Mouse (Mus musculus) MEL (cell line): ENCODE results near the gene Fbp2.

Experiments used
- CTCF ChIP-seq, 3 experiments: IDR thresholded peaks in 2 of 3; conservative IDR thresholded peaks in 1 of 3; 2 replicates each; pipeline ENCODE4 v1.5.1; 2011 to 2012; ENCODE audit warnings: low read length in 3 of 3, low read depth in 2 of 3, mild to moderate bottlenecking in 2 of 3, improper control_type of control experiment in 1 of 3, inconsistent platforms in 1 of 3, mixed read lengths in 1 of 3, moderate library complexity in 1 of 3; ENCODE audit not compliant: control insufficient read depth in 1 of 3, insufficient read depth in 1 of 3, poor library complexity in 1 of 3, severe bottlenecking in 1 of 3
- EP300 ChIP-seq, 2 experiments: IDR thresholded peaks; 2 replicates each; pipeline ENCODE4 v1.6.1; 2011; ENCODE audit warnings: improper control_type of control experiment in 2 of 2, low read length in 2 of 2, low read depth in 1 of 2, mild to moderate bottlenecking in 1 of 2
- HCFC1 ChIP-seq: IDR thresholded peaks from 2 replicates; pipeline ENCODE4 v1.6.1; 2012; ENCODE audit warnings: low read depth, mild to moderate bottlenecking, inconsistent platforms, low read length, improper control_type of control experiment, moderate library complexity
- KAT2A ChIP-seq: conservative IDR thresholded peaks from 2 replicates; pipeline ENCODE4 v1.6.1; 2012; ENCODE audit warnings: low read depth, low read length, improper control_type of control experiment, inconsistent platforms
- MAFK ChIP-seq: IDR thresholded peaks from 2 replicates; pipeline ENCODE4 v1.6.1; 2011; ENCODE audit warnings: low read depth, mild to moderate bottlenecking, low read length, improper control_type of control experiment, borderline replicate concordance
- MAX ChIP-seq: IDR thresholded peaks from 2 replicates; pipeline ENCODE4 v1.6.1; 2011; ENCODE audit warnings: low read length, improper control_type of control experiment
- MYC ChIP-seq: IDR thresholded peaks from 2 replicates; pipeline ENCODE4 v1.6.1; 2011; ENCODE audit warnings: low read depth, mild to moderate bottlenecking, low read length, improper control_type of control experiment, moderate library complexity
- POLR2A ChIP-seq, 2 experiments: IDR thresholded peaks; 2 replicates each; pipeline ENCODE4 v1.6.1; 2011 to 2012; ENCODE audit warnings: low read length in 2 of 2, mild to moderate bottlenecking in 2 of 2, control low read depth in 1 of 2, improper control_type of control experiment in 1 of 2, low read depth in 1 of 2, moderate library complexity in 1 of 2; ENCODE audit not compliant: control insufficient read depth in 1 of 2, insufficient read depth in 1 of 2, poor library complexity in 1 of 2
- USF1 ChIP-seq: IDR thresholded peaks from 2 replicates; pipeline ENCODE4 v1.6.1; 2014; ENCODE audit warnings: low read depth, mild to moderate bottlenecking, inconsistent platforms, low read length, improper control_type of control experiment, moderate library complexity
- ZNF384 ChIP-seq: IDR thresholded peaks from 2 replicates; pipeline ENCODE4 v1.6.1; 2012; ENCODE audit warnings: low read depth, mild to moderate bottlenecking, inconsistent platforms, low read length, improper control_type of control experiment

DNA sequence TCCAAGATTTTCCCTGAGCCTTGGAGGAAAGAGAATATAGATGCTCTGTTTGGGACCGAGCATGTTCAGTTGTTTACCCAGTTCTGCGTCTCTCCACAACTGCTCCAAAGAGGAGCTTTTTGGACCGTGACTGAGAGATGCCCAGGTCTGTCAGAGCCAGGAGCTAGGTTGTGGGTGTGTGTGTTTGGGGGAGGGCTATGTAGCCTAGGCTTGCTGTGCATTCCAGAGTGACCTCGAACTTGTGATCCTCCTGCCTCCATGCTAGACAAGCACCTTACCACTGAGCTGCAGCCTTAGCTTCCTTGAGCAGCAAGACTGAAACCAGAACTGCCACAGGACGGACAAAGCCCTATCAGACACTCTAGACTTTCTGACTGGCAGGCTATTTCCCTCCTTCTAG, 24.6 kb upstream of the Fbp2 start:
- no peak for TF ChIP-seq EP300 (IDR thresholded peaks at IDR 0.05; ENCODE audit: low read depth in 1 of 2, low read length in 2 of 2)
- TF ChIP-seq CTCF (IDR thresholded peaks at IDR 0.05 in 2 of 3, conservative IDR thresholded peaks at IDR 0.05 in 1 of 3; ENCODE audit: control insufficient read depth in 1 of 3, insufficient read depth in 1 of 3, low read depth in 2 of 3, low read length in 3 of 3, poor library complexity in 1 of 3, severe bottlenecking in 1 of 3) = no peak
- no peak for TF ChIP-seq USF1
- no peak for TF ChIP-seq MYC
- TF ChIP-seq KAT2A = no peak
- no peak for TF ChIP-seq HCFC1
- TF ChIP-seq MAFK = no peak
- TF ChIP-seq ZNF384 = no peak
- TF ChIP-seq MAX = no peak
- no peak for TF ChIP-seq POLR2A (IDR thresholded peaks at IDR 0.05; ENCODE audit: control insufficient read depth in 1 of 2, insufficient read depth in 1 of 2, low read depth in 1 of 2, low read length in 2 of 2, poor library complexity in 1 of 2)
